Mouse (Mus musculus): ENCODE measurements around the gene Mis12. TPM values are rescaled to one million over a fixed set of nuclear protein-coding genes. Genes with fewer than 3 reads are reported as not detected.

The Mis12 gene
- polyA plus RNA-seq, 1 experiment from 2014 or later: 15.0 TPM

DNA sequence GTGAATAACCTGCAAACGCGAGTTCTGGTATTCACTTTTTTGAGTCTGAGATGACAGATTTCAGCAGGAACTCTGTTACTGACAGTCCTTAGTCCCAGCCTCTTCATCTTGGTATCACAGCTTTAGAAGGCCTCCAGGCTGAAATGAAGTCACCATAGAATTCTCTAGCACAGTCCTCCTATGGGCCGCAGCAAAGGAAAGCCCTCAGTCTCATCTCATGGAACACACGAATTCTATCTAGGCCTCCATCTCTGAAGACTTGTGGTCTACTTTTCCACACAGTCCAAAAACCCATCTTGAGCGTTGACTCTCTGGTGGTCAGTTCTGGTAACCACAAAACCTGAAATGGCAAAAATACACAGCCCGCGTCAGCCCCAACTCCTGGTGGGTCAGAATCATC lies 12.7 kb downstream of the Mis12 start:
- Histone ChIP-seq H3K27me3 (ENCODE audit: control insufficient read depth, insufficient read depth, low read length) (no peaks in the 10 kb centered on the region), H3K4me3 (ENCODE audit: low read depth, low read length) (peak overlapping the region; percentile 50; the same call in 1 of the 2 replicates), H3K9ac (ENCODE audit: low read length) (peak overlapping the region; percentile 32; the same call in 1 of the 2 replicates), H3K4me2 (replicated peaks; ENCODE audit: low read depth) (peak overlapping the region; percentile 74), H3K4me1 (replicated peaks; ENCODE audit: control insufficient read depth, insufficient read depth) (no peaks in the 10 kb centered on the region), H3K36me3 (ENCODE audit: control insufficient read depth, insufficient read depth, low read length) (peaks cover 2% of the 10 kb centered on the region; the same call in 1 of the 2 replicates), H3K9me3 (ENCODE audit: control insufficient read depth, low read length) (no peaks in the 10 kb centered on the region), H3K27ac (replicated peaks) (no peak overlapping the region)
- DNase-seq (ENCODE audit: low spot score) (no peak), ATAC-seq (ENCODE audit: low FRiP score, low TSS enrichment) (no peak)
- TF ChIP-seq CTCF (IDR thresholded peaks at IDR 0.05; ENCODE audit: low read depth) (no peak), EP300 (optimal IDR thresholded peaks at IDR 0.05) (no peak)
- WGBS: 55% methylated on average over 7 of the region's 7 CpGs

- no peaks in the 10 kb centered on the region for H3K27me3 ChIP-seq (ENCODE audit: control insufficient read depth, insufficient read depth, low read length)
- peak overlapping the region; percentile 57 for H3K9ac ChIP-seq (ENCODE audit: low read length)
- no peaks in the 10 kb centered on the region for H3K4me1 ChIP-seq (replicated peaks; ENCODE audit: control insufficient read depth, insufficient read depth)
- no peaks in the 10 kb centered on the region; the same call in 1 of the 2 replicates for H3K36me3 ChIP-seq (ENCODE audit: control insufficient read depth, insufficient read depth, low read length)
- peak overlapping the region; percentile 50 for H3K4me3 ChIP-seq (ENCODE audit: low read depth, low read length)
- ATAC-seq (ENCODE audit: low FRiP score, low TSS enrichment) (0 out of 2 replicates have a peak, but pooled peaks have one; percentile 12), DNase-seq (ENCODE audit: low spot score) (peak; percentile 20)
- H3K27ac ChIP-seq (replicated peaks): peak overlapping the region; percentile 53; the same call in 1 of the 2 replicates
- 8% methylated on average over 26 of the region's 26 CpGs for WGBS
- H3K9me3 ChIP-seq (ENCODE audit: control insufficient read depth, low read length): no peaks in the 10 kb centered on the region
- H3K4me2 ChIP-seq (replicated peaks; ENCODE audit: low read depth): peak overlapping the region; percentile 74
- TF ChIP-seq CTCF (IDR thresholded peaks at IDR 0.05; ENCODE audit: low read depth): no peak
- TF ChIP-seq EP300 (optimal IDR thresholded peaks at IDR 0.05): no peak
Observed at GRCm38 (mm10) chr11:71032491-71033162, 13.2 kb downstream of the Mis12 start.

- Histone ChIP-seq H3K4me3 (ENCODE audit: low read depth, low read length) (peak within 1 kb of the TSS; percentile 50), H3K36me3 (ENCODE audit: control insufficient read depth, insufficient read depth, low read length) (no peaks in the 10 kb centered on the region), H3K27me3 (ENCODE audit: control insufficient read depth, insufficient read depth, low read length) (no peaks in the 10 kb centered on the region), H3K9me3 (ENCODE audit: control insufficient read depth, low read length) (no peaks in the 10 kb centered on the region), H3K4me1 (replicated peaks; ENCODE audit: control insufficient read depth, insufficient read depth) (no peaks in the 10 kb centered on the region), H3K27ac (replicated peaks) (peak within 1 kb of the TSS; percentile 53; the same call in 1 of the 2 replicates), H3K4me2 (replicated peaks; ENCODE audit: low read depth) (peak within 1 kb of the TSS; percentile 74), H3K9ac (ENCODE audit: low read length) (peak within 1 kb of the TSS; percentile 57)
- DNase-seq (ENCODE audit: low spot score): peak; percentile 59
- ATAC-seq (ENCODE audit: low FRiP score, low TSS enrichment): peak; percentile 89
- TF ChIP-seq CTCF (IDR thresholded peaks at IDR 0.05; ENCODE audit: low read depth) (no peak), EP300 (optimal IDR thresholded peaks at IDR 0.05) (no peak)
- WGBS: 3% methylated on average over 28 of the region's 31 CpGs
Observed at GRCm38 (mm10) chr11:71033163-71033761, 13.9 kb downstream of the Mis12 start, which contains the start of gene 6330403K07Rik. 6330403K07Rik (minus strand) TSS chr11:71033513.

DNA sequence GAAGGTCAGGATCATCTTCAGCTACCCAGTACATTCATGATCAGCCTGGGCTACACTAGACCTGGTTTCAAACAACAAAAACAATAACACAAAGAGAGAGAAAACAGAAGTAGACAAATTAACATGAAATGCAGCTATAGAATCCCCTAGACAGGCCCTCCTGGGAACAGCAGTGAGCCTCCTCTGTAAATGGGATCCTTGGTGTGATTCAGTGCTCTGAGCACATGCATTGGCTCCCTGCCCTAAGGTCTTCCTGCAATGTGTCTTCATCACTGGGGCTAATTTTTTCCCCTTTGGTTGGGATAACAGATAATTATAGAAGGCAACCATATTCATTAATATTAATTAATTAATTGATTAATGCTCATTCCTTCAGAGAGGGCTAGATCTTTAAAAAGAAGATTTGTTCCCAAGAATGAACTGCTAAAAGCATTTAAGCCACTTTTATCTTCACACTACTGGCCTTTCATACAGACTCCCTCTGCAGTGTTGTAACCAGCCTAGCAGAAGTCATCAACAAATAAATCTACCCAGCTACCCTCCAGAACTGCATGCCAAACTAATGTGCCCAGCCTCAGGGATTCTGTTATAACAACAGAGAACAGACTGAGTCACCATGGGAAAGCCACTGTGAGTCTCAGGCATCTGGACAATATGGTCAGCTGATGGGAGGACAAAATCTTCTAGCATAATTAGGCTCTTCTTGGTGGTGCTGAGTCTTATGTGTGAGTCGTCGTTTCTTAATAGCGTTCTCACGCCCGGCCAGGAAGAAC lies 20.3 kb downstream of the Mis12 start:
- Histone ChIP-seq H3K4me3 (ENCODE audit: low read depth, low read length) (no peak overlapping the region), H3K4me1 (replicated peaks; ENCODE audit: control insufficient read depth, insufficient read depth) (no peaks in the 10 kb centered on the region), H3K9ac (ENCODE audit: low read length) (no peak overlapping the region), H3K27me3 (ENCODE audit: control insufficient read depth, insufficient read depth, low read length) (no peaks in the 10 kb centered on the region), H3K36me3 (ENCODE audit: control insufficient read depth, insufficient read depth, low read length) (no peaks in the 10 kb centered on the region), H3K9me3 (ENCODE audit: control insufficient read depth, low read length) (no peaks in the 10 kb centered on the region), H3K4me2 (replicated peaks; ENCODE audit: low read depth) (no peak overlapping the region), H3K27ac (replicated peaks) (no peak overlapping the region)
- 97% methylated on average over 5 of the region's 5 CpGs for WGBS
- TF ChIP-seq CTCF (IDR thresholded peaks at IDR 0.05; ENCODE audit: low read depth): no peak
- ATAC-seq (ENCODE audit: low FRiP score, low TSS enrichment) (no peak), DNase-seq (ENCODE audit: low spot score) (no peak)

DNA sequence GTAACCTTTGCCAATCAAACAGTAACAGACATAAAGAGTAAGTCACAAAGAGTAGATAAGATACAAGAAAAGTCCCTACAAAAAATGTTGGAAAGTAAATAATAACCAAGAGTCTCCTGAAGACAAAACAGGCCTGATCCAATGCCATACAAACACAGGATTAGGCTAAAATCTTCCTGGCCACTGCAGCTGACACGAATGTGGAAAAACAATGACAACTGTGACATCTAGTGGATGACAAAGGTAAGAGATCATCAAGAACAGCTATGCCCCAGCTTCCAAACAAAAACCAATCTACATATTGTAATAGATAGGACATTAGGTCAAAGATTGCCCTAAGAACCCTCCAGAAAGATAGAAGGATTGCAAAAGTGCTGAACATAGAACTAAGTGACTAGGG lies 33.1 kb downstream of the Mis12 start:
- no peak overlapping the region for H3K4me3 ChIP-seq (ENCODE audit: low read depth, low read length)

More for the DNA sequence above, 33.1 kb downstream of the Mis12 start:
- DNase-seq (ENCODE audit: low spot score) (no peak), ATAC-seq (ENCODE audit: low FRiP score, low TSS enrichment) (no peak)
- Histone ChIP-seq H3K9me3 (ENCODE audit: control insufficient read depth, low read length) (no peaks in the 10 kb centered on the region), H3K4me1 (replicated peaks; ENCODE audit: control insufficient read depth, insufficient read depth) (no peaks in the 10 kb centered on the region), H3K9ac (ENCODE audit: low read length) (no peak overlapping the region), H3K27ac (replicated peaks) (no peak overlapping the region), H3K36me3 (ENCODE audit: control insufficient read depth, insufficient read depth, low read length) (no peaks in the 10 kb centered on the region), H3K4me2 (replicated peaks; ENCODE audit: low read depth) (no peak overlapping the region), H3K27me3 (ENCODE audit: control insufficient read depth, insufficient read depth, low read length) (no peaks in the 10 kb centered on the region)
- WGBS: 0% methylated on average over 1 of the region's 1 CpGs
- TF ChIP-seq CTCF (IDR thresholded peaks at IDR 0.05; ENCODE audit: low read depth): peak; percentile 75
- TF ChIP-seq EP300 (optimal IDR thresholded peaks at IDR 0.05): no peak

Measured in stomach, postnatal 0 days (tissue).